Mouse (Mus musculus): Measurements from ENCODE around the gene Swi5. TPM values are rescaled to one million over a fixed set of nuclear protein-coding genes. Genes with fewer than 3 reads are reported as not detected.

The Swi5 gene
- polyA plus RNA-seq, 1 experiment: not detected

GRCm38 (mm10) chr2:32288371-32288931 lies 576 bp upstream of the Swi5 start:
- Histone ChIP-seq H3K4me3 (ENCODE audit: insufficient read depth, low read depth, low read length) (peak overlapping the region; percentile 80), H3K4me1 (ENCODE audit: control insufficient read depth, insufficient read depth, low read length) (no peaks in the 10 kb centered on the region; the same call in 1 of the 2 replicates), H3K27ac (ENCODE audit: insufficient read depth, low read depth, low read length) (no peak overlapping the region)
- under 1% methylated on average over 29 of the region's 29 CpGs for WGBS
- TF ChIP-seq CTCF (IDR thresholded peaks at IDR 0.05; ENCODE audit: insufficient read depth, low read depth, low read length) (no peak), POLR2A (IDR thresholded peaks at IDR 0.05; ENCODE audit: insufficient read depth, low read depth, low read length) (no peak)

- H3K4me1 ChIP-seq (ENCODE audit: control insufficient read depth, insufficient read depth, low read length): no peaks in the 10 kb centered on the region; the same call in 1 of the 2 replicates
- under 1% methylated on average over 23 of the region's 23 CpGs for WGBS
- H3K4me3 ChIP-seq (ENCODE audit: insufficient read depth, low read depth, low read length): peak within 1 kb of the TSS; percentile 80
- peak within 1 kb of the TSS; percentile 32; the same call in 1 of the 2 replicates for H3K27ac ChIP-seq (ENCODE audit: insufficient read depth, low read depth, low read length)
- TF ChIP-seq POLR2A (IDR thresholded peaks at IDR 0.05; ENCODE audit: insufficient read depth, low read depth, low read length) (no peak), CTCF (IDR thresholded peaks at IDR 0.05; ENCODE audit: insufficient read depth, low read depth, low read length) (no peak)
These were observed 488 bp downstream of the Swi5 start, which contains the start of gene Golga2 for GRCm38 (mm10) chr2:32287334-32287840. TSS of gene Golga2 (plus strand) at chr2:32287384.

- H3K4me1 ChIP-seq (ENCODE audit: control insufficient read depth, insufficient read depth, low read length): no peaks in the 10 kb centered on the region; the same call in 1 of the 2 replicates
- no peak overlapping the region for H3K4me3 ChIP-seq (ENCODE audit: insufficient read depth, low read depth, low read length)
- TF ChIP-seq POLR2A (IDR thresholded peaks at IDR 0.05; ENCODE audit: insufficient read depth, low read depth, low read length): no peak
- TF ChIP-seq CTCF (IDR thresholded peaks at IDR 0.05; ENCODE audit: insufficient read depth, low read depth, low read length): no peak
- H3K27ac ChIP-seq (ENCODE audit: insufficient read depth, low read depth, low read length): no peak overlapping the region
- WGBS: 78% methylated on average over 3 of the region's 3 CpGs
These were observed 3.9 kb downstream of the Swi5 start for GRCm38 (mm10) chr2:32283986-32284385.

GRCm38 (mm10) chr2:32282727-32283126 lies 5.1 kb downstream of the Swi5 start:
- Histone ChIP-seq H3K4me3 (ENCODE audit: insufficient read depth, low read depth, low read length) (no peak overlapping the region), H3K4me1 (ENCODE audit: control insufficient read depth, insufficient read depth, low read length) (no peaks in the 10 kb centered on the region; the same call in 1 of the 2 replicates), H3K27ac (ENCODE audit: insufficient read depth, low read depth, low read length) (no peak overlapping the region)
- TF ChIP-seq CTCF (IDR thresholded peaks at IDR 0.05; ENCODE audit: insufficient read depth, low read depth, low read length): no peak
- no peak for TF ChIP-seq POLR2A (IDR thresholded peaks at IDR 0.05; ENCODE audit: insufficient read depth, low read depth, low read length)
- 95% methylated on average over 1 of the region's 1 CpGs for WGBS

- TF ChIP-seq POLR2A (IDR thresholded peaks at IDR 0.05; ENCODE audit: insufficient read depth, low read depth, low read length) (no peak), CTCF (IDR thresholded peaks at IDR 0.05; ENCODE audit: insufficient read depth, low read depth, low read length) (no peak)
These were observed 5.6 kb downstream of the Swi5 start for GRCm38 (mm10) chr2:32282289-32282688.

GRCm38 (mm10) chr2:32275823-32276222 lies 12.1 kb downstream of the Swi5 start:
- WGBS: 82% methylated on average over 3 of the region's 3 CpGs
- no peak overlapping the region for H3K27ac ChIP-seq (ENCODE audit: insufficient read depth, low read depth, low read length)
- no peak for TF ChIP-seq POLR2A (IDR thresholded peaks at IDR 0.05; ENCODE audit: insufficient read depth, low read depth, low read length)
- TF ChIP-seq CTCF (IDR thresholded peaks at IDR 0.05; ENCODE audit: insufficient read depth, low read depth, low read length): no peak
- H3K4me3 ChIP-seq (ENCODE audit: insufficient read depth, low read depth, low read length): no peak overlapping the region
- H3K4me1 ChIP-seq (ENCODE audit: control insufficient read depth, insufficient read depth, low read length): no peaks in the 10 kb centered on the region

More at GRCm38 (mm10) chr2:32282289-32282688, 5.6 kb downstream of the Swi5 start:
- Histone ChIP-seq H3K4me3 (ENCODE audit: insufficient read depth, low read depth, low read length) (no peak overlapping the region), H3K4me1 (ENCODE audit: control insufficient read depth, insufficient read depth, low read length) (no peaks in the 10 kb centered on the region; the same call in 1 of the 2 replicates), H3K27ac (ENCODE audit: insufficient read depth, low read depth, low read length) (no peak overlapping the region)
- 88% methylated on average over 2 of the region's 2 CpGs for WGBS

GRCm38 (mm10) chr2:32260635-32261034 lies 27.2 kb downstream of the Swi5 start:
- H3K27ac ChIP-seq (ENCODE audit: insufficient read depth, low read depth, low read length): no peak overlapping the region
- TF ChIP-seq POLR2A (IDR thresholded peaks at IDR 0.05; ENCODE audit: insufficient read depth, low read depth, low read length): no peak
- no peak for TF ChIP-seq CTCF (IDR thresholded peaks at IDR 0.05; ENCODE audit: insufficient read depth, low read depth, low read length)
- WGBS: 24% methylated on average over 4 of the region's 4 CpGs
- H3K4me1 ChIP-seq (ENCODE audit: control insufficient read depth, insufficient read depth, low read length): peaks cover 5% of the 10 kb centered on the region
- no peak overlapping the region for H3K4me3 ChIP-seq (ENCODE audit: insufficient read depth, low read depth, low read length)

- TF ChIP-seq CTCF (IDR thresholded peaks at IDR 0.05; ENCODE audit: insufficient read depth, low read depth, low read length) (no peak), POLR2A (IDR thresholded peaks at IDR 0.05; ENCODE audit: insufficient read depth, low read depth, low read length) (peak; percentile 78)
- WGBS: under 1% methylated on average over 59 of the region's 59 CpGs
These were observed 28.0 kb downstream of the Swi5 start, which contains the start of gene Uck1 for GRCm38 (mm10) chr2:32259657-32260417. TSS of gene Uck1 (minus strand) at chr2:32260159.

More at GRCm38 (mm10) chr2:32259657-32260417, 28.0 kb downstream of the Swi5 start, which contains the start of gene Uck1:
- Histone ChIP-seq H3K4me1 (ENCODE audit: control insufficient read depth, insufficient read depth, low read length) (peaks cover 5% of the 10 kb centered on the region), H3K4me3 (ENCODE audit: insufficient read depth, low read depth, low read length) (peak within 1 kb of the TSS; percentile 75), H3K27ac (ENCODE audit: insufficient read depth, low read depth, low read length) (peak within 1 kb of the TSS; percentile 74)
